In genomic region chr6:31021776-31022175, GRCm38 (mm10) we compare ENCODE assay signal across 10 mouse cellular contexts.
"Had no signal": no experiment of that assay in that cellular context is flagged by ENCODE, and none has a peak within 500 bp of the region (broad histone marks: within the 10 kb centered on the region; RNA-seq: fewer than 3 reads in every experiment).

No protein-coding gene starts in this region.

- DNase-seq: liver, postnatal 0 days; lung, adult 2 months; lung, postnatal 14 days; lung, postnatal 36 days; right cerebral cortex, postnatal 25 days; right cerebral cortex, postnatal 4 days; spleen, adult 18-20 months; thymus, adult 18-20 months; thymus, postnatal 14 days; thymus, postnatal 36 days had no signal
